Mouse (Mus musculus) erythroid progenitor cell, adult 5-6 weeks (primary cell): Measurements from ENCODE around the gene Lsg1. TPM values are rescaled to one million over a fixed set of nuclear protein-coding genes. Genes with fewer than 3 reads are reported as not detected.
A peak's percentile ranks its signal among the peaks of the same experiment; 100 is the strongest.

Experiments used
- ATAC-seq: replicated peaks from 2 replicates; pipeline ENCODE4 v1.8.0; 2016; ENCODE audit warnings: moderate number of reproducible peaks, mild to moderate bottlenecking, moderate TSS enrichment, inconsistent platforms; ENCODE audit not compliant: poor library complexity, low FRiP score, severe bottlenecking
- total RNA-seq, 2 experiments: library from RNA; stranded (forward) in 1 of 2; stranded (reverse) in 1 of 2; fragments of 150-400 nt in 1 of 2; fragments of 186-747, 209-891 nt in 1 of 2; gene quantifications; 2 replicates each; pipeline versions ENCODE4 v1.2.3 to v1.2.4; 2015 to 2017; ENCODE audit warnings: low replicate concordance in 2 of 2

Gene Lsg1
- 15.9 and 23.1 TPM in 2 replicates for total RNA-seq (2015; ENCODE audit: low replicate concordance)
- 28.4 and 39.0 TPM in 2 replicates for total RNA-seq (2017; ENCODE audit: low replicate concordance)

GRCm38 (mm10) chr16:30587494-30588327 lies at the start of gene Lsg1:
Gene Lsg1 (minus strand): TSS chr16:30587592.
- peak; percentile 97 for ATAC-seq

- ATAC-seq: no peak
Measured at GRCm38 (mm10) chr16:30633906-30634746, 46.7 kb upstream of the Lsg1 start.

GRCm38 (mm10) chr16:30629509-30629908 lies 42.1 kb upstream of the Lsg1 start:
- ATAC-seq: no peak

- ATAC-seq: no peak
Measured at GRCm38 (mm10) chr16:30628401-30628800, 41.0 kb upstream of the Lsg1 start.

GRCm38 (mm10) chr16:30627586-30628337 lies 40.4 kb upstream of the Lsg1 start:
- ATAC-seq: no peak

- ATAC-seq: no peak
Measured at GRCm38 (mm10) chr16:30624640-30625039, 37.2 kb upstream of the Lsg1 start.

GRCm38 (mm10) chr16:30623645-30624044 lies 36.3 kb upstream of the Lsg1 start:
- ATAC-seq: no peak

- ATAC-seq: no peak
Measured at GRCm38 (mm10) chr16:30616281-30616680, 28.9 kb upstream of the Lsg1 start.

GRCm38 (mm10) chr16:30614705-30615317 lies 27.4 kb upstream of the Lsg1 start:
- no peak for ATAC-seq

GRCm38 (mm10) chr16:30614122-30614521 lies 26.7 kb upstream of the Lsg1 start:
- ATAC-seq: no peak

- no peak for ATAC-seq
Measured at GRCm38 (mm10) chr16:30613122-30613521, 25.7 kb upstream of the Lsg1 start.

GRCm38 (mm10) chr16:30611331-30611730 lies 23.9 kb upstream of the Lsg1 start:
- ATAC-seq: no peak

GRCm38 (mm10) chr16:30607868-30608267 lies 20.5 kb upstream of the Lsg1 start:
- no peak for ATAC-seq

- no peak for ATAC-seq
Measured at GRCm38 (mm10) chr16:30605528-30605927, 18.1 kb upstream of the Lsg1 start.

- no peak for ATAC-seq
Measured at GRCm38 (mm10) chr16:30604807-30605137, 17.4 kb upstream of the Lsg1 start.

GRCm38 (mm10) chr16:30604061-30604806 lies 16.8 kb upstream of the Lsg1 start:
- no peak for ATAC-seq

- no peak for ATAC-seq
Measured at GRCm38 (mm10) chr16:30603531-30603842, 16.1 kb upstream of the Lsg1 start.

GRCm38 (mm10) chr16:30602684-30603530 lies 15.5 kb upstream of the Lsg1 start:
- ATAC-seq: no peak
